ENCODE assay signal across 28 mouse cellular contexts in genomic region chr6:143230888-143231287, GRCm38 (mm10).
DNase-seq lines count a peak whose midpoint lies in the region; ATAC-seq and TF ChIP-seq lines count a peak whose summit lies in the region.
"Had no signal": no experiment of that assay in that cellular context is flagged by ENCODE, and none has a peak within 500 bp of the region (broad histone marks: within the 10 kb centered on the region; RNA-seq: fewer than 3 reads in every experiment).

No protein-coding gene starts in this region.

- no peak for TF ChIP-seq CTCF in layer of hippocampus, adult 2 months (conservative IDR thresholded peaks at IDR 0.05)

- no peak overlapping the region for H3K27ac ChIP-seq in layer of hippocampus, adult 2 months
- H3K27ac ChIP-seq: embryonic facial prominence, embryonic 13.5 days; forebrain, embryonic 10.5 days; forebrain, embryonic 15.5 days; heart, embryonic 10.5 days; heart, embryonic 15.5 days; hindbrain, embryonic 12.5 days; limb, embryonic 10.5 days; limb, embryonic 15.5 days; liver, embryonic 15.5 days; lung, embryonic 15.5 days; midbrain, embryonic 13.5 days; neural tube, embryonic 13.5 days; stomach, embryonic 15.5 days had no signal

- peak; percentile 93 for ATAC-seq in megakaryocyte, adult 5-6 weeks (ENCODE audit: poor library complexity, severe bottlenecking)
- ATAC-seq: forebrain, embryonic 15.5 days; midbrain, embryonic 13.5 days had no signal

- DNase-seq in layer of hippocampus, adult 9-11 months = peak; percentile 32
- no peak for DNase-seq in layer of hippocampus, adult 2 months (ENCODE audit: low spot score in 2 of 2)
- peak; percentile 26 to 35 for DNase-seq in spleen, postnatal 36 days (ENCODE audit: low spot score in 2 of 2)
- DNase-seq in spleen, adult 12 weeks (ENCODE audit: low spot score) = no peak
- DNase-seq in lung, adult 18-20 months = no peak
- no peak for DNase-seq in kidney, postnatal 4 days
- DNase-seq: adrenal gland, postnatal 14 days; cerebellum, adult 11-12 months; cerebellum, adult 9-11 months; gastrocnemius, postnatal 14 days; heart, adult 11 months; kidney, adult 11 months; kidney, postnatal 14 days; right cerebral cortex, postnatal 4 days had no signal

- H3K4me3 ChIP-seq in layer of hippocampus, adult 2 months = no peak overlapping the region
- H3K4me3 ChIP-seq: embryonic facial prominence, embryonic 13.5 days; forebrain, embryonic 10.5 days; forebrain, embryonic 15.5 days; heart, embryonic 10.5 days; heart, embryonic 15.5 days; hindbrain, embryonic 12.5 days; limb, embryonic 10.5 days; limb, embryonic 15.5 days; liver, embryonic 15.5 days; lung, embryonic 15.5 days; midbrain, embryonic 13.5 days; neural tube, embryonic 13.5 days; stomach, embryonic 15.5 days had no signal

Comparison
In these comparisons a context has a peak if more than half of its experiments do, and no peak if none do; other contexts are left out.
1. DNase-seq: peak in layer of hippocampus, adult 9-11 months (single experiment) and spleen, postnatal 36 days (2 of 2); none in layer of hippocampus, adult 2 months (0 of 2), spleen, adult 12 weeks (single experiment), lung, adult 18-20 months (0 of 2) and kidney, postnatal 4 days (0 of 2).